Mouse (Mus musculus): ENCODE measurements around the gene Zscan26. TPM values are rescaled to one million over a fixed set of nuclear protein-coding genes. Genes with fewer than 3 reads are reported as not detected.
"Not testable (repeated sequence)": the region's sequence is repeated elsewhere in the genome, so short reads cannot be mapped to it uniquely, and the experiment has no call there.

The Zscan26 gene
- polyA plus RNA-seq, 1 experiment from 2014 or later = 24.3 TPM

- not testable (repeated sequence) for H3K4me3 ChIP-seq; ATAC-seq (ENCODE audit: low FRiP score, low read depth); H3K36me3 ChIP-seq; H3K9me3 ChIP-seq; H3K27me3 ChIP-seq; H3K9ac ChIP-seq; H3K4me1 ChIP-seq (replicated peaks); H3K4me2 ChIP-seq; H3K27ac ChIP-seq (replicated peaks)
- WGBS = 53% methylated on average over 9 of the region's 9 CpGs
Observed at GRCm38 (mm10) chr13:21462516-21462915, 9.0 kb upstream of the Zscan26 start.

DNA sequence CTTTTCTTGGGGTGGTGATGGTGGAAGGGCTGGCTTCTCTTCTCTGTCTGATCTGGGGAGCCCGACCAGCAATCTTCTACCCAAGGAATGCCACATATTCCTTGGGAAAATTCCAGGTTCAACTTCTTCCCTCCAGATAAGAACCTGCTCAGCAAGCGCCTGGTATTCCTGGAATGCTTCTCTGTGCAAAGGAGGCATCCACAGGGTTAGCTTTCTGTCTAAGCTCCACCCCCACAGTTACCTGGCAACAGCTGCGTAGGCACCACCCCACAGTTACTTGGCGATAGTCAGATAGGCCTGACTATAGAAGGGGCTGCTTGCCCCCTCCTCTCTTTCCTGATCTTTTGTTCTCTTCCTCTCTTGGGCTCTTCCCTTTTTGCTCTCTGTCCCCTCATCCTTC lies 2.8 kb upstream of the Zscan26 start:
- 13% methylated on average over 4 of the region's 4 CpGs for WGBS
- H3K4me3 ChIP-seq = no peak overlapping the region
- H3K27me3 ChIP-seq = no peaks in the 10 kb centered on the region
- H3K9ac ChIP-seq = no peak overlapping the region
- ATAC-seq (ENCODE audit: low FRiP score, low read depth) = no peak
- H3K9me3 ChIP-seq = no peaks in the 10 kb centered on the region
- H3K27ac ChIP-seq (replicated peaks) = no peak overlapping the region
- peaks cover 16% of the 10 kb centered on the region for H3K4me1 ChIP-seq (replicated peaks)
- no peak overlapping the region for H3K4me2 ChIP-seq
- H3K36me3 ChIP-seq = no peaks in the 10 kb centered on the region

GRCm38 (mm10) chr13:21454133-21454532 lies 603 bp upstream of the Zscan26 start:
- Histone ChIP-seq H3K36me3 (no peaks in the 10 kb centered on the region), H3K27me3 (no peaks in the 10 kb centered on the region), H3K9me3 (no peaks in the 10 kb centered on the region), H3K4me2 (peak overlapping the region; percentile 63; the same call in 1 of the 2 replicates), H3K9ac (no peak overlapping the region), H3K4me3 (no peak overlapping the region), H3K27ac (replicated peaks) (no peak overlapping the region), H3K4me1 (replicated peaks) (peaks cover 16% of the 10 kb centered on the region)
- ATAC-seq (ENCODE audit: low FRiP score, low read depth) = no peak
- WGBS = over 99% methylated on average over 3 of the region's 3 CpGs

GRCm38 (mm10) chr13:21453042-21453441 lies 488 bp downstream of the Zscan26 start:
- 0 out of 2 replicates have a peak, but pooled peaks have one; percentile 17 for ATAC-seq (ENCODE audit: low FRiP score, low read depth)
- WGBS = 4% methylated on average over 13 of the region's 13 CpGs
- no peaks in the 10 kb centered on the region for H3K9me3 ChIP-seq

GRCm38 (mm10) chr13:21447856-21448614 lies 5.5 kb downstream of the Zscan26 start:
- Histone ChIP-seq H3K4me3 (no peak overlapping the region), H3K27me3 (no peaks in the 10 kb centered on the region), H3K9me3 (no peaks in the 10 kb centered on the region), H3K36me3 (peaks cover 49% of the 10 kb centered on the region), H3K27ac (replicated peaks) (no peak overlapping the region), H3K4me1 (replicated peaks) (peaks cover 13% of the 10 kb centered on the region), H3K9ac (no peak overlapping the region), H3K4me2 (no peak overlapping the region)
- ATAC-seq (ENCODE audit: low FRiP score, low read depth) = no peak
- WGBS = 84% methylated on average over 16 of the region's 16 CpGs

More at GRCm38 (mm10) chr13:21453042-21453441, 488 bp downstream of the Zscan26 start:
- peak overlapping the region; percentile 72 for H3K4me3 ChIP-seq
- peak overlapping the region; percentile 63 for H3K4me2 ChIP-seq
- peaks cover 6% of the 10 kb centered on the region; the same call in 1 of the 2 replicates for H3K36me3 ChIP-seq
- no peaks in the 10 kb centered on the region for H3K27me3 ChIP-seq
- H3K27ac ChIP-seq (replicated peaks) = peak overlapping the region; percentile 78
- peaks cover 16% of the 10 kb centered on the region for H3K4me1 ChIP-seq (replicated peaks)
- H3K9ac ChIP-seq = peak overlapping the region; percentile 71

DNA sequence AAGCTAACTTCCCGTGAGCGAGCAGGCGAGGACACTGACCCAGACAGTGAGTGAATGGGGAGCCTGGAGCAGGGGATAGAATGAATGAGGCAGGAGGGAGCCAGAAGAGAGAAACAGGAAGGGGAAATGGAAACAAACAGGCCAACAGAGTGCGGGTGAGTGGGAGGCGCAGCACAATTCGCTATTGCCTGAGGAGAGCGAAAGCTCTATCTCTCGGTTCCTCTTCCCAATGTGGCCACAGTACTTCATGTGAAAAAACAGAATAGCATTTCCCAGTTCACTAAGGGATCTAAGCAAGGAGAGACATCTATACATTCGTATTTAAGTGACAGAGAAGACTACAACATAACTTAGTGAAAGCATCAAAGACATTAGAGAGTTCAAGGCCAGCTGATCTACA lies 6.7 kb downstream of the Zscan26 start:
- H3K9ac ChIP-seq = no peak overlapping the region
- no peak overlapping the region for H3K27ac ChIP-seq (replicated peaks)
- H3K9me3 ChIP-seq = no peaks in the 10 kb centered on the region
- peaks cover 50% of the 10 kb centered on the region for H3K36me3 ChIP-seq
- WGBS = 91% methylated on average over 9 of the region's 9 CpGs
- H3K27me3 ChIP-seq = no peaks in the 10 kb centered on the region
- H3K4me3 ChIP-seq = no peak overlapping the region
- H3K4me1 ChIP-seq (replicated peaks) = peaks cover 2% of the 10 kb centered on the region
- ATAC-seq (ENCODE audit: low FRiP score, low read depth) = no peak
- no peak overlapping the region for H3K4me2 ChIP-seq

GRCm38 (mm10) chr13:21441207-21441572 lies 12.3 kb downstream of the Zscan26 start:
- Histone ChIP-seq H3K9me3 (no peaks in the 10 kb centered on the region), H3K9ac (peak overlapping the region; percentile 67), H3K27me3 (no peaks in the 10 kb centered on the region), H3K27ac (replicated peaks) (peak overlapping the region; percentile 86), H3K4me1 (replicated peaks) (peaks cover 16% of the 10 kb centered on the region), H3K36me3 (peaks cover 30% of the 10 kb centered on the region), H3K4me3 (peak overlapping the region; percentile 59), H3K4me2 (peak overlapping the region; percentile 92)
- peak; percentile 27; the same call in 1 of the 2 replicates for ATAC-seq (ENCODE audit: low FRiP score, low read depth)
- 18% methylated on average over 10 of the region's 10 CpGs for WGBS

DNA sequence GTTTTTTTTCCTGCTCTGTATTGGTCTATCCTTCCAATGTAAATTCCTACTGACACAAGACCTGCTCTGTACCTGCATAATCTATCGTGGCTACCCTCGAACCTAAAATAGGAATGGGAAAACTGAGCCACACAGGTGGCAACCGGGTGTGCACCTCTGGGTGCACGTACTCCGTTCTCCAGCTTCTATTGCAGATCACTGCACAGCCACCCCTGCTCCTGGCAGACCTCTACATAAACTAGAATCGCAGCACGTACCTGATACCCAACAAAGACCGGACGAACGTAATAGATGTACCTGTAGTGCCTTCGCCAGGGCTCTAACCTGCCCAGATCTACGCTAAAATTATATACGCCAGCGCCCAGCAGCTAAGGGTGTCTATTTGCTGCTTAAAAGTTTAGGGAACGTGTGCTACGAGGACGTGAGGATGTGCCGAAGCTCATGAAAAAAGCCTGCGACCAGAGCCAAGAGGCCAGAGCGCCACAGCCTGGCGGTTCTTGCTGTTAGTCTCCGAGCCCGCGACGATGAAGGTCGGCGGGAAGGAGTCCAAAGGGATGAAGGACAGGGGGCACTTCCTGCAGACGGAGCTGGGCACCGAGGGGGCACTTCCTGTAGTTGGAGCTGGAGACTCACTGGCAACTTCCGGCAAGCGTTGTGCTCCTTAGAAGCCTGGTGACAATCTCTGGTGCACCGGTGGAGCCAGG lies 12.9 kb downstream of the Zscan26 start, which contains the start of gene Pgbd1:
Gene Pgbd1, minus strand, starts transcription at position 556 of the 704 bp plus-strand sequence.
- WGBS = under 1% methylated on average over 32 of the region's 32 CpGs
- Histone ChIP-seq H3K9ac (peak within 1 kb of the TSS; percentile 67), H3K4me3 (peak within 1 kb of the TSS; percentile 59), H3K9me3 (no peaks in the 10 kb centered on the region), H3K27ac (replicated peaks) (peak within 1 kb of the TSS; percentile 86), H3K36me3 (peaks cover 25% of the 10 kb centered on the region), H3K27me3 (no peaks in the 10 kb centered on the region), H3K4me1 (replicated peaks) (peaks cover 16% of the 10 kb centered on the region), H3K4me2 (peak within 1 kb of the TSS; percentile 92)
- ATAC-seq (ENCODE audit: low FRiP score, low read depth) = peak; percentile 97

GRCm38 (mm10) chr13:21435476-21435875 lies 18.1 kb downstream of the Zscan26 start:
- ATAC-seq (ENCODE audit: low FRiP score, low read depth) = no peak
- H3K36me3 ChIP-seq = no peaks in the 10 kb centered on the region
- no peak overlapping the region for H3K9ac ChIP-seq
- no peak overlapping the region for H3K27ac ChIP-seq (replicated peaks)
- H3K27me3 ChIP-seq = no peaks in the 10 kb centered on the region
- WGBS = 86% methylated on average over 4 of the region's 4 CpGs
- no peaks in the 10 kb centered on the region for H3K9me3 ChIP-seq
- peaks cover 8% of the 10 kb centered on the region for H3K4me1 ChIP-seq (replicated peaks)
- H3K4me3 ChIP-seq = no peak overlapping the region
- H3K4me2 ChIP-seq = no peak overlapping the region

- ATAC-seq (ENCODE audit: low FRiP score, low read depth) = no peak
- 100% methylated on average over 1 of the region's 1 CpGs for WGBS
- no peak overlapping the region for H3K4me3 ChIP-seq
Observed at GRCm38 (mm10) chr13:21427631-21428030, 25.9 kb downstream of the Zscan26 start.

GRCm38 (mm10) chr13:21423301-21423700 lies 30.2 kb downstream of the Zscan26 start:
- no peak overlapping the region for H3K27ac ChIP-seq (replicated peaks)
- no peaks in the 10 kb centered on the region for H3K9me3 ChIP-seq
- no peaks in the 10 kb centered on the region for H3K36me3 ChIP-seq
- WGBS = 69% methylated on average over 5 of the region's 5 CpGs
- no peaks in the 10 kb centered on the region for H3K4me1 ChIP-seq (replicated peaks)
- no peak for ATAC-seq (ENCODE audit: low FRiP score, low read depth)
- no peak overlapping the region for H3K4me2 ChIP-seq
- no peak overlapping the region for H3K4me3 ChIP-seq
- H3K27me3 ChIP-seq = no peaks in the 10 kb centered on the region
- no peak overlapping the region for H3K9ac ChIP-seq

More at GRCm38 (mm10) chr13:21427631-21428030, 25.9 kb downstream of the Zscan26 start:
- H3K27ac ChIP-seq (replicated peaks) = no peak overlapping the region
- no peaks in the 10 kb centered on the region for H3K9me3 ChIP-seq
- no peaks in the 10 kb centered on the region for H3K36me3 ChIP-seq
- no peak overlapping the region for H3K4me2 ChIP-seq
- no peaks in the 10 kb centered on the region for H3K27me3 ChIP-seq
- no peaks in the 10 kb centered on the region for H3K4me1 ChIP-seq (replicated peaks)
- no peak overlapping the region for H3K9ac ChIP-seq

GRCm38 (mm10) chr13:21418865-21419264 lies 34.7 kb downstream of the Zscan26 start:
- Histone ChIP-seq H3K9me3 (no peaks in the 10 kb centered on the region), H3K27ac (replicated peaks) (no peak overlapping the region), H3K4me1 (replicated peaks) (no peaks in the 10 kb centered on the region), H3K4me3 (no peak overlapping the region), H3K9ac (no peak overlapping the region), H3K4me2 (no peak overlapping the region), H3K27me3 (no peaks in the 10 kb centered on the region), H3K36me3 (no peaks in the 10 kb centered on the region)
- 64% methylated on average over 6 of the region's 6 CpGs for WGBS
- ATAC-seq (ENCODE audit: low FRiP score, low read depth) = no peak
